In genomic region chr6:125210436-125210835, GRCm38 (mm10) we compare ENCODE assay signal across 24 mouse cellular contexts. TPM values are rescaled to one million over a fixed set of nuclear protein-coding genes. Genes with fewer than 3 reads are reported as not detected.
DNase-seq lines count a peak whose midpoint lies in the region; ATAC-seq and TF ChIP-seq lines count a peak whose summit lies in the region.
"Had no signal": no experiment of that assay in that cellular context is flagged by ENCODE, and none has a peak within 500 bp of the region (broad histone marks: within the 10 kb centered on the region; RNA-seq: fewer than 3 reads in every experiment).

No protein-coding gene starts in this region.

- POLR2A ChIA-PET in Patski (lab: Charles Lee): no interaction called here

- no peaks in the 10 kb centered on the region for H3K36me3 ChIP-seq in intestine, postnatal 0 days (ENCODE audit: control insufficient read depth, insufficient read depth)
- no peaks in the 10 kb centered on the region for H3K36me3 ChIP-seq in intestine, embryonic 15.5 days
- H3K36me3 ChIP-seq: forebrain, embryonic 10.5 days; heart, embryonic 15.5 days; hindbrain, embryonic 15.5 days; limb, embryonic 12.5 days; liver, embryonic 15.5 days; midbrain, embryonic 12.5 days had no signal

- peak; percentile 39 for DNase-seq in thymus, postnatal 14 days
- no peak for DNase-seq in thymus, postnatal 10 days (ENCODE audit: low spot score in 2 of 2)
- no peak for DNase-seq in Patski (ENCODE audit: low read depth, low spot score)
- DNase-seq in urinary bladder, postnatal 25 days (ENCODE audit: low spot score): no peak
- no peak for DNase-seq in right cerebral cortex, adult 2 months (ENCODE audit: low spot score in 2 of 2)
- DNase-seq: adrenal gland, postnatal 14 days; cerebellum, adult 11 months; cerebellum, postnatal 36 days; gastrocnemius, postnatal 10 days; heart, adult 18-20 months; heart, postnatal 4 days; kidney, adult 2 months; kidney, postnatal 36 days; retina, postnatal 1 day; thymus, postnatal 4 days had no signal

- no peak overlapping the region for H3K4me3 ChIP-seq in intestine, postnatal 0 days (ENCODE audit: low read depth, low read length)
- no peak overlapping the region for H3K4me3 ChIP-seq in intestine, embryonic 15.5 days (replicated peaks)
- H3K4me3 ChIP-seq: forebrain, embryonic 10.5 days; heart, embryonic 15.5 days; hindbrain, embryonic 15.5 days; limb, embryonic 12.5 days; liver, embryonic 15.5 days; midbrain, embryonic 12.5 days had no signal

- peak; percentile 33 for TF ChIP-seq CTCF in intestine, postnatal 0 days (IDR thresholded peaks at IDR 0.05; ENCODE audit: low read depth)
- peak; percentile 43 for TF ChIP-seq CTCF in Patski (IDR thresholded peaks at IDR 0.05)

- no peak overlapping the region for H3K9ac ChIP-seq in intestine, postnatal 0 days (ENCODE audit: low read depth, low read length)
- H3K9ac ChIP-seq in intestine, embryonic 15.5 days: no peak overlapping the region
- H3K9ac ChIP-seq: heart, embryonic 15.5 days; hindbrain, embryonic 15.5 days; limb, embryonic 12.5 days; liver, embryonic 15.5 days; midbrain, embryonic 12.5 days had no signal

- in situ Hi-C loops in Patski (cut with MboI; ENCODE audit: low pct_unique_long_range_greater_than_20kb): no loop called here

- CTCF ChIA-PET in Patski (lab: Charles Lee): interaction anchor here (1.3 kb wide), 1 partner anchor 61 kb away, joined by 3 read pairs; no protein-coding TSS in a partner anchor

- WGBS in intestine, postnatal 0 days: 95% methylated on average over 1 of the region's 1 CpGs
- 81% methylated on average over 1 of the region's 1 CpGs for WGBS in intestine, embryonic 15.5 days

- H3K27ac ChIP-seq in intestine, postnatal 0 days (ENCODE audit: low read depth, low read length): no peak overlapping the region
- no peak overlapping the region for H3K27ac ChIP-seq in intestine, embryonic 15.5 days
- H3K27ac ChIP-seq: forebrain, embryonic 10.5 days; heart, embryonic 15.5 days; hindbrain, embryonic 15.5 days; limb, embryonic 12.5 days; liver, embryonic 15.5 days; midbrain, embryonic 12.5 days had no signal

- no peaks in the 10 kb centered on the region for H3K4me1 ChIP-seq in intestine, postnatal 0 days (replicated peaks; ENCODE audit: control insufficient read depth, insufficient read depth, low read length)
- H3K4me1 ChIP-seq in intestine, embryonic 15.5 days (replicated peaks): no peaks in the 10 kb centered on the region
- H3K4me1 ChIP-seq: heart, embryonic 15.5 days; hindbrain, embryonic 15.5 days; limb, embryonic 12.5 days; midbrain, embryonic 12.5 days had no signal

- H3K4me2 ChIP-seq in intestine, postnatal 0 days (replicated peaks; ENCODE audit: low read depth): no peak overlapping the region
- H3K4me2 ChIP-seq in intestine, embryonic 15.5 days (replicated peaks): no peak overlapping the region
- H3K4me2 ChIP-seq: heart, embryonic 15.5 days; hindbrain, embryonic 15.5 days; limb, embryonic 12.5 days; liver, embryonic 15.5 days; midbrain, embryonic 12.5 days had no signal

- no peaks in the 10 kb centered on the region for H3K9me3 ChIP-seq in intestine, postnatal 0 days (ENCODE audit: control insufficient read depth)
- H3K9me3 ChIP-seq in intestine, embryonic 15.5 days: no peaks in the 10 kb centered on the region
- H3K9me3 ChIP-seq: forebrain, embryonic 10.5 days; heart, embryonic 15.5 days; hindbrain, embryonic 15.5 days; limb, embryonic 12.5 days; liver, embryonic 15.5 days; midbrain, embryonic 12.5 days had no signal

- ATAC-seq in intestine, postnatal 0 days: no peak
- ATAC-seq in intestine, embryonic 15.5 days: no peak
- no peak for ATAC-seq in Patski
- ATAC-seq: lung, postnatal 0 days had no signal

- H3K27me3 ChIP-seq in intestine, postnatal 0 days (replicated peaks; ENCODE audit: control insufficient read depth, insufficient read depth, low read length): 0 out of 2 replicates have a peak, but pooled peaks cover 3% of the 10 kb centered on the region
- H3K27me3 ChIP-seq in intestine, embryonic 15.5 days (replicated peaks): 0 out of 2 replicates have a peak, but pooled peaks cover 3% of the 10 kb centered on the region
- H3K27me3 ChIP-seq in Patski: peaks cover 18% of the 10 kb centered on the region

RNA-seq across cellular contexts. Expression of gene Vamp1, which starts 4.9 kb away (rescaled TPM):
- 2.7 and 3.4 TPM in 2 replicates for polyA plus RNA-seq in intestine, postnatal 0 days (2015; fragmentation: Nextera tagmentation; extraction: Ambion mirVana)
- 4.6 and 5.3 TPM in 2 replicates for polyA plus RNA-seq in intestine, embryonic 15.5 days (2015; fragmentation: Nextera tagmentation; extraction: Ambion mirVana)
- polyA plus RNA-seq in Patski (2021): 7.5 TPM

RNA-seq across cellular contexts. Expression of gene Mrpl51, which starts 18.8 kb away (rescaled TPM):
- polyA plus RNA-seq in intestine, postnatal 0 days (2015; fragmentation: Nextera tagmentation; extraction: Ambion mirVana): 270 and 282 TPM in 2 replicates
- polyA plus RNA-seq in intestine, embryonic 15.5 days (2015; fragmentation: Nextera tagmentation; extraction: Ambion mirVana): 267 and 273 TPM in 2 replicates
- polyA plus RNA-seq in Patski (2021): 175 TPM

RNA-seq across cellular contexts. Expression of gene Ncapd2, which starts 18.9 kb away (rescaled TPM):
- polyA plus RNA-seq in intestine, postnatal 0 days (2015; fragmentation: Nextera tagmentation; extraction: Ambion mirVana): 17.9 and 19.0 TPM in 2 replicates
- 83.3 and 96.9 TPM in 2 replicates for polyA plus RNA-seq in intestine, embryonic 15.5 days (2015; fragmentation: Nextera tagmentation; extraction: Ambion mirVana)
- 73.8 TPM for polyA plus RNA-seq in Patski (2021)

RNA-seq across cellular contexts. Expression of gene Tapbpl, which starts 21.2 kb away (rescaled TPM):
- polyA plus RNA-seq in intestine, postnatal 0 days (2015; fragmentation: Nextera tagmentation; extraction: Ambion mirVana): 25.9 and 26.7 TPM in 2 replicates
- 8.7 and 10.7 TPM in 2 replicates for polyA plus RNA-seq in intestine, embryonic 15.5 days (2015; fragmentation: Nextera tagmentation; extraction: Ambion mirVana)
- 18.2 TPM for polyA plus RNA-seq in Patski (2021)

RNA-seq across cellular contexts. Expression of gene Cd27, which starts 26.4 kb away (rescaled TPM):
- polyA plus RNA-seq in intestine, postnatal 0 days (2015; fragmentation: Nextera tagmentation; extraction: Ambion mirVana): 0.78 and 2.1 TPM in 2 replicates
- 1.4 and 1.6 TPM in 2 replicates for polyA plus RNA-seq in intestine, embryonic 15.5 days (2015; fragmentation: Nextera tagmentation; extraction: Ambion mirVana)
- 0.33 TPM for polyA plus RNA-seq in Patski (2021)
